Mouse (Mus musculus) heart, adult 2 months (tissue): Measurements from ENCODE around the gene Eif3d. TPM values are rescaled to one million over a fixed set of nuclear protein-coding genes. Genes with fewer than 3 reads are reported as not detected.

Source experiments
- DNase-seq, 2 experiments: peaks; one replicate each; pipeline ENCODE4 v3.0.0; 2021
- H3K27ac ChIP-seq: fragments of 200-600 bp; 2 replicates; pipeline ENCODE4 v1.8.1; 2022
- H3K27me3 ChIP-seq: fragments of 200-500 bp; 2 replicates; pipeline ENCODE4 v1.6.1; 2012; ENCODE audit warnings: mild to moderate bottlenecking, low read length, inconsistent platforms, mixed read lengths; ENCODE audit not compliant: control insufficient read depth, insufficient read depth
- H3K36me3 ChIP-seq: fragments of 200-500 bp; 2 replicates; pipeline ENCODE4 v1.6.1; 2012; ENCODE audit warnings: low read length, inconsistent platforms; ENCODE audit not compliant: control insufficient read depth, insufficient read depth
- H3K4me1 ChIP-seq: fragments of 200-500 bp; 2 replicates; pipeline ENCODE4 v1.6.1; 2011; ENCODE audit warnings: low read length; ENCODE audit not compliant: control insufficient read depth, insufficient read depth
- H3K4me3 ChIP-seq: fragments of 200-600 bp; 2 replicates; pipeline ENCODE4 v1.8.1; 2022
- H3K79me2 ChIP-seq: fragments of 200-500 bp; replicated peaks from 2 replicates; pipeline ENCODE4 v1.6.1; 2012; ENCODE audit warnings: mild to moderate bottlenecking, inconsistent platforms, low read length, moderate library complexity, mixed read lengths; ENCODE audit not compliant: control insufficient read depth, insufficient read depth
- H3K9ac ChIP-seq: fragments of 200-500 bp; 2 replicates; pipeline ENCODE4 v1.6.1; 2012; ENCODE audit warnings: low read depth, mild to moderate bottlenecking, control low read depth, inconsistent platforms, low read length, mixed read lengths
- CTCF ChIP-seq: fragments of 200-600 bp; IDR thresholded peaks from 2 replicates; pipeline ENCODE4 v1.8.1; 2022; ENCODE audit warnings: antibody characterized with exemption, mild to moderate bottlenecking, moderate library complexity
- EP300 ChIP-seq: fragments of 200-500 bp; IDR thresholded peaks from 2 replicates; pipeline ENCODE4 v1.6.1; 2011; ENCODE audit warnings: low read depth, low read length, control low read depth; ENCODE audit not compliant: insufficient read depth
- POLR2A ChIP-seq: fragments of 200-500 bp; IDR thresholded peaks from 2 replicates; pipeline ENCODE4 v1.6.1; 2011; ENCODE audit warnings: mild to moderate bottlenecking, low read depth, low read length, control low read depth; ENCODE audit not compliant: insufficient read depth
- WGBS: fragments of 180-500 bp; shearing (Covaris S2); methylation state at CpG from one replicate; pipeline ENCODE4 v1.1.7; 2018; 5-methylcytosine and 5-hydroxymethylcytosine counted together
- intact Hi-C: fragments of 180-260 bp; cut with DNase I; formaldehyde crosslinking; loops from one replicate; pipeline ENCODE4 v1.15.1; 2025
- polyA plus RNA-seq: library from polyadenylated mRNA; depleted of rRNA; stranded (reverse); fragments of >200 nt; gene quantifications from 2 replicates; pipeline ENCODE4 v1.2.3, GENCODE M21; 2012
- total RNA-seq, 2 experiments: library from RNA; stranded (reverse); gene quantifications; 2 replicates each; pipeline ENCODE4 v1.2.3; 2021

Eif3d gene
- total and polyA plus RNA-seq, 3 experiments: 62.6 to 87.6 (median 64.4) TPM

DNA sequence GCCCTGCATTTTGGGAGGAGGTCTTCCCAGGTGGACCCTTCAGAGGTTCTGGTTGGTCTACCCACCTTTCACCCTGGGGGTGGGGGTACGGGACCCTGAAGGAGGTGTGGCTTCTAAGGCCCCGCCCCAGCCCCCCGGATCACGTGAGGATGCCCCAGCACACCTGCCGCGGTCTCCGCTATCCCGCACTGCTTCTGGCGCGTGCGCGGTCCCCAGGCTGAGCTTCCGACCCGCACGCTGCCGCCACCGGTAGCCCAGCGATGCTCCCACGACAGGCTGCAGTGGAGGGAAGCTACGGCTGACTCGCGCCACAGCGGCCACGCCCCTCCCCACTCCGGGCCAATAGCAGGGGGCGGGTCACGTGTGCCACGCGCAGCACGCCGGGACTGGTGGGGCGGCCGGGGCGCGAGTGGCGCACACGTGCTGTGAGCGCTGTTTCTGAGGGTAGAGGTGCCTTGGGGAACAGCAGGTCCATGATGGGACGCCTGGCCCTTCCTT is 14.2 kb downstream of the Eif3d start, which contains the start of gene Foxred2:
TSS of gene Foxred2 (minus strand) at position 319 of the 498 bp plus-strand sequence.
- intact Hi-C loops: loop anchor here (2.0 kb wide), 1 partner anchor 22 kb away; no protein-coding TSS in a partner anchor
- Histone ChIP-seq H3K27ac (no peak within 1 kb of the TSS), H3K4me3 (peak within 1 kb of the TSS; percentile 44), H3K36me3 (no peaks in the 10 kb centered on the region), H3K9ac (peak within 1 kb of the TSS; percentile 20; the same call in 1 of the 2 replicates), H3K27me3 (peaks cover 6% of the 10 kb centered on the region), H3K79me2 (no peaks in the 10 kb centered on the region), H3K4me1 (no peaks in the 10 kb centered on the region)
- TF ChIP-seq EP300 (no peak), CTCF (peak; percentile 47)
- WGBS: under 1% methylated on average over 39 of the region's 39 CpGs
- DNase-seq: peak; percentile 80 to 86

DNA sequence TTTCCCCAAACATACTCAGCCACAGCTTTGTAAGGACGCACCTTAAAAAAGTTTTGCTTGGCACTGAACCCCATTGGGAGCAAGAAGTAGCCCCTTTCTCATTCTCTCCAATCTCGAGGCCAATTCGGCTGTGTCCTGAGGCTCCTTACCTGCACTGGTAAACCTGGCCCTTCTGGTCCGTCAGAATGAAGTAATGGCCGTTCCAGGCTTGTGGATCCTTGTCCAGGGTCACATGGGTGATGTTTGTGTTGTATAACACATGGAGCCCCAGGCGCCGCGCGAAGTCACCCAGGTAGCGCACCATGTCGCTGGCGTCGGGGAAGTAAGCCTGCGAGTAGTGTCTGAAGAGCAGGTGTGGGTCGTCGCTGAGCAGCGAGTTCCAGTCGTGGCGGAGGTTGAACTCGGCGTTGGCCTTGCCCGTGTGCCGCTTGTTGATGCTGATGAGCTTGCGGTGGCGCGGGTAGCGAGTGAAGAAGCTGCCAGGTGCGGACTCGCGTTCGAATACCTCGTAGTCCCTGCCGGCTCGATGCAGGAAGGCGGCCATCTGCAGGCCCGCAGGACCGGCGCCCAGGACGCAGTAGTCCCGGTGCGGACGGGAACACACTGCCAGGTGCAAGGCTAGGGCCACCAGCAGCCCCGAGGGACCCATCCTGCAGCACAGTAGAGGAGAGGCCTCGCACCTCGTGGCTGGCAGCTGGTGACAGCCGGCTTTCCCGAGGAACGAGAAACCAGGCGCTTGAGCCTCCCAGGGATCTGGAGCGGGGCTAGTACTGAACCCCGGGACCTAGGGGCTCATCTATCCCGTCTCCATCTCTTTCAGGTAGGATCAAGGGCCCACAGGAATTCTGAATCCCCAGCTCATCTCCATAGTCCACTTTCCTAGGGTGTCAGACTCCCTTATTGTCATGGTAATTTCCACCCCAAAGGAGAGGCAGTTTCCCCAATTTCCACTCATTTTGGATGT is 14.9 kb downstream of the Eif3d start:
- Histone ChIP-seq H3K79me2 (no peaks in the 10 kb centered on the region), H3K9ac (no peak overlapping the region), H3K27ac (no peak overlapping the region), H3K4me1 (no peaks in the 10 kb centered on the region), H3K27me3 (peaks cover 6% of the 10 kb centered on the region), H3K36me3 (no peaks in the 10 kb centered on the region), H3K4me3 (peak overlapping the region; percentile 44; the same call in 1 of the 2 replicates)
- DNase-seq: peak in 1 of 2 experiments; percentile 7
- intact Hi-C loops: loop anchor here (2.0 kb wide), 1 partner anchor 21 kb away; no protein-coding TSS in a partner anchor
- 13% methylated on average over 52 of the region's 52 CpGs for WGBS
- TF ChIP-seq CTCF (no peak), EP300 (no peak), POLR2A (no peak)

DNA sequence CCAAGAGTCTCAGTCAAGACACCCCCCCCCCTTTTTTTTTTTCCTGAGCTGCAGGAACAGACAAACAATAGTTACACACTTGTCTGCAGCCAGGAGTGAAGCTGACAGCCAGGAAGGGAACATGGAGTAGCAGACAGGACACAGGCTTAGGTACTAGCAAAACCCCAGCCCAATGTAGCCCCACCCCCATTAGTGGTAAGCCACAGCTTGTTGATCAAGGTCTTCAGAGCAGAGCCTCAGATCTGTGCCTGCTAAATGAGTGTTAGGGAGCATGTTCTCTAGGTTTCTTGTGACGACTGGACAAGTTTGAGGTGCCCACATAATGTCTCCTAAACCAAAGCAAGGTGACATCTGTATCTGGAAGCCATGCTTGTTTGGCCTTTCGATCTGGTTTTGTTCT is 16.3 kb downstream of the Eif3d start:
- intact Hi-C loops: no loop called here
- Histone ChIP-seq H3K27me3 (peaks cover 6% of the 10 kb centered on the region), H3K27ac (no peak overlapping the region), H3K4me3 (no peak overlapping the region), H3K36me3 (no peaks in the 10 kb centered on the region), H3K9ac (no peak overlapping the region), H3K79me2 (no peaks in the 10 kb centered on the region), H3K4me1 (no peaks in the 10 kb centered on the region)
- no peak for TF ChIP-seq CTCF
- TF ChIP-seq POLR2A: no peak
- no peak for TF ChIP-seq EP300
- 81% methylated on average over 2 of the region's 2 CpGs for WGBS
- DNase-seq: no peak

DNA sequence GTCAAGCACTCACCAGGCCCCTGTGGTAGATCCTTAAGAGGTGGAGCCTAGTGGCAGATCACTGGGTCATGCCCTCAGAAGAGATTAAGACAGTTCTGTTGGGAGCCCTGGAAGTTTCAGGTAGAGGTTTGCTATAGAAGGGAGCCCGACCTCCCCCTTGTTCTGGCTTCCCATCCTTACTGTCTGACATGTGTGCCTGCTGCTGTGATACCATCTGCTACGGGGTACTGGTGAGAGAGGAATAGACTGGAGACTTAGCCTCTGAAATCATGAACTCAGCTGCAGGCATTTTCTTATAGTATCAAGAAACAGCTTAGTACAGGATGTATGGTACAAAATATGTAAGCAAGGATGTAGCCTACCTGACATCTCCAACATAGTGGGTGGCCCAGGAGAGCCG is 17.7 kb downstream of the Eif3d start:
- TF ChIP-seq EP300 (no peak), CTCF (no peak), POLR2A (no peak)
- H3K4me3 ChIP-seq: no peak overlapping the region
- H3K36me3 ChIP-seq: no peaks in the 10 kb centered on the region
- peaks cover 6% of the 10 kb centered on the region for H3K27me3 ChIP-seq
- H3K9ac ChIP-seq: no peak overlapping the region
- H3K27ac ChIP-seq: no peak overlapping the region
- no peaks in the 10 kb centered on the region for H3K79me2 ChIP-seq
- WGBS: 82% methylated on average over 3 of the region's 3 CpGs
- DNase-seq: no peak
- H3K4me1 ChIP-seq: no peaks in the 10 kb centered on the region
- intact Hi-C loops: no loop called here

DNA sequence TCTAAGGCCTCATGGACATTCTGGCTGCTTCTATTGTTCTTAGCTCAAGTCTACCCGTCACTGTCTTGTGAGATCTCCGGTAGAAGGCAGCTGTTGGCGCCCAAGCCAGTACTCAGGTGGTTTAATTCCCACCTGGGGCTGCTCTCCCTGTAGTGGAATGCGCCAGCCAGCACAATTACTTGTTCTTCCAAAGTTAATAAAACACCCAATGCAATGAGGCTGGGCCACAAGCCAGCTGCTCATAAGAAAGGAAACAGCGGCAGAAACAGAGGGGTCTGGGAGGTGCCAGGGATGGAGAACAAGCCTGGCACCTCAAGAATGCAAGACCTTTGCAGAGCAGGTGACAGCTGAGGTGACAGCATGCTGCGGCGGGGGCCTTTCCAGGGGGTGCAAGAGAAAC is 21.6 kb downstream of the Eif3d start:
- WGBS: 82% methylated on average over 7 of the region's 7 CpGs
- intact Hi-C loops: no loop called here
- H3K9ac ChIP-seq: no peak overlapping the region
- no peak overlapping the region for H3K4me3 ChIP-seq
- no peaks in the 10 kb centered on the region for H3K4me1 ChIP-seq
- TF ChIP-seq CTCF (no peak), POLR2A (no peak), EP300 (no peak)
- H3K36me3 ChIP-seq: no peaks in the 10 kb centered on the region
- no peaks in the 10 kb centered on the region for H3K27me3 ChIP-seq
- H3K79me2 ChIP-seq: no peaks in the 10 kb centered on the region
- no peak overlapping the region for H3K27ac ChIP-seq
- no peak for DNase-seq

DNA sequence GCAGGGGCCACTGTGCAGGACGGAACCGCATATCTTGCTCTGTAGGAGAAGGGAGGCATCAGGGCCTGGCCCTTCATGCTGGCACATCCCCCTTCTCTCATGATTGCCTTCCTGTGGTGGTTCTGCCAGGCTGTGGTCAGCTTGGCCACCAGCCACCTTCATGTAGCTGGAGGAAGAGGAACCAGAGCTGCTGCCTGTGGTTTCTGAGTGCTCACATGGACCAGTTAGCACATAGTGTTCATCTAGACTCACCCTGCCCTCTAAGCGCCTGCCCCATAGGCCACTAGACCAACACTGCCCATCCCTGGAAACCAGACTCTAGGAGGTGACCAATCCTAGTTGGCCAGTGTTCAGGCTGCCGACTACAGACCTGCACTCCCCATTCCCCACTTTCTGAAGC is 24.9 kb downstream of the Eif3d start:
- intact Hi-C loops: no loop called here
- Histone ChIP-seq H3K9ac (no peak overlapping the region), H3K27ac (no peak overlapping the region), H3K79me2 (no peaks in the 10 kb centered on the region), H3K27me3 (no peaks in the 10 kb centered on the region), H3K4me1 (no peaks in the 10 kb centered on the region), H3K4me3 (no peak overlapping the region), H3K36me3 (no peaks in the 10 kb centered on the region)
- 73% methylated on average over 4 of the region's 4 CpGs for WGBS
- TF ChIP-seq EP300 (no peak), POLR2A (no peak), CTCF (no peak)
- peak; percentile 52 to 73 for DNase-seq
